Mouse (Mus musculus): ENCODE measurements at regions not wholly inside any gene's neighbourhood (a gene's known extent, or its start where the extent isn't known, plus 50 kb on each side); places are given as distances from the start of the nearest gene placed in this dataset.

DNA sequence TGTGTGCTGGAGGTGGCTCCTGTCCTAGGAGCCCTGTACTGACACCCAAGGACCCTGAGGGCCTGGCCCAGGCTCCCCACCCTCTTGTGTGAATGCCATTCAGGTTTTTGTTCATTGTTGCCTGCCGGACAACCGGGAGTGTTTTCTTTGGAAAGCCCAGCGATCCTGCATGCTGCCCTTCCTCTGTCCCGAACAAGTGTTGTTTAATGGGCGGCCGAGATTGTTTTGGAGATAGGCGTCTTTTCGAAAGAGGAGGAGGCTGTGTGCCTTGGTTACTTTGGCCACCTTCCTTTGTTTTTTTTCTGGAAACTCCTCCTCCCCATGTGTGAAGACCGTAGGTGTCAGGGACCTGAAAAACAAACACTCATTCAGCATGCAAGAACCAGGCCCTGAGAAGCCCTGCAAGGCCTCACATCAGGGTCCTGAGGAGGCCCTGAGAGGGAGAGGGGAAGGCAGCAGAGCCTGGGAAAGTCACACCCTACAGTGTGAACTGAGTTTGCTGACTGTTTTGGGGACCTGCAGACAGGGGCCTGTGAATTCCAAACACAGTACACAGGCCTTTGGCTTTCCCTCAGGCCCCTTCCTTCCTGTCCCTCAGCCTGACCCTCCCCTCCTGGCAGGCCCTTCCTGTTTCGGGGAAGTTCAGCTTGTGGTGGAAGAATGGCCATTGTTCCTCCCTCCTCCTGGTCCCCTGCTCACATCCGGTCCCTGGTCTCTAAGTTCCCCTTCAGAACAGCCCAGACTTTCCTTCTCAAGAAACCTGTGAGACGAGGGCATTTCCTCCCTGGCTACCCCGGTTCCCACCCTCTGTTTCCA lies 140.1 kb downstream of the Tomm20 start:
- TF ChIP-seq TAL1 (IDR thresholded peaks at IDR 0.05; ENCODE audit: low read length) (no peak), GATA1 (IDR thresholded peaks at IDR 0.05; ENCODE audit: low read length) (no peak)
